Mouse (Mus musculus): ENCODE measurements around the gene Prok2. TPM values are rescaled to one million over a fixed set of nuclear protein-coding genes. Genes with fewer than 3 reads are reported as not detected.
A peak's percentile ranks its signal among the peaks of the same experiment; 100 is the strongest.

Gene Prok2
- polyA plus RNA-seq, 1 experiment from 2014 or later: 1.5 TPM

DNA sequence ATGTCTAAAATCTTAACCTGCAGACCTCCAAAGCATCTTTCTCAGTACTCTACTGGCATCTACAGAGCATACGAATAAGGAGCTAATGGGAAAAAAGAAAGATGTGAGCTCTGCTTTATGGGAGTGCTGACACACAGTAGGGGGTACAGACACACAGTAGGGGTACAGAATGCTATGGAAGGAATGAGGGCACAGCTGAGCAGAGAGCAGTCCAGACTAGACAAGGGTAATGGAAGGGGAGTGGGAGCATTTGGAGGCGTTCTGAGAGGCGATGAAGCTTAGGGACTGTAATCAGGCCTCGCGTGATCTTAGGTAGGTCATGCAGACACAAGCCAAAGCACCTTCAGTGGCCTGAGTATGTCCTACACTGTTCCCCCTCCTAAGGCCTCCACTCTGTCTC is 42.2 kb downstream of the Prok2 start:
- Histone ChIP-seq H3K9me3 (replicated peaks; ENCODE audit: control insufficient read depth, low read length) (peaks cover 4% of the 10 kb centered on the region; the same call in 1 of the 2 replicates), H3K4me1 (ENCODE audit: control insufficient read depth, insufficient read depth, low read length) (no peaks in the 10 kb centered on the region), H3K4me2 (ENCODE audit: low read length) (no peak overlapping the region), H3K27ac (ENCODE audit: low read depth, low read length) (no peak overlapping the region), H3K27me3 (replicated peaks; ENCODE audit: control insufficient read depth, insufficient read depth, low read length) (no peaks in the 10 kb centered on the region), H3K4me3 (ENCODE audit: low read depth, low read length) (no peak overlapping the region), H3K36me3 (ENCODE audit: control insufficient read depth, insufficient read depth, low read length) (no peaks in the 10 kb centered on the region), H3K9ac (ENCODE audit: low read length) (no peak overlapping the region)
- DNase-seq (ENCODE audit: low spot score): no peak
- ATAC-seq: no peak
- 87% methylated on average over 5 of the region's 5 CpGs for WGBS

DNA sequence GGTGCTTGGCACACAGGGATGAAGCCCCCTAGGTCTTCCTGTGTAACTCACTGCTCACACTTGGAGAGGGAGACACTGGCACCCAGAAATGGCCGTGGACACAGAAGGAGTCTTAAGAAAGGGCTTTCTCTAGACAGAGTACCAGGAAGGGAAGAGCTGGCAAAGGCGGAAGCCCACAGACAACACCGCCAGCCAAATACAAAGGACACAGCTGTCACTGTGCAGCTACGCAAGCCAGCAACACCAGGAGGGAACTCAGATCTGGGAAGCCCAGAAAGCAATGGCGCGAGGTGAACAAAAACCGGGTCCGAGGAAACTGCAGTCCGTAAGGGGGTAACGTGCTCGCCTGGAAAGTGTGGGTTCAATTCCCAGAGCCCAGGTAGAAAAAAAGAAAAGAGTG is 48.1 kb downstream of the Prok2 start:
- Histone ChIP-seq H3K4me3 (ENCODE audit: low read depth, low read length) (no peak overlapping the region), H3K27me3 (replicated peaks; ENCODE audit: control insufficient read depth, insufficient read depth, low read length) (no peaks in the 10 kb centered on the region), H3K4me2 (ENCODE audit: low read length) (no peak overlapping the region), H3K27ac (ENCODE audit: low read depth, low read length) (peak overlapping the region; percentile 21; the same call in 1 of the 2 replicates), H3K9ac (ENCODE audit: low read length) (no peak overlapping the region), H3K9me3 (replicated peaks; ENCODE audit: control insufficient read depth, low read length) (no peaks in the 10 kb centered on the region), H3K36me3 (ENCODE audit: control insufficient read depth, insufficient read depth, low read length) (no peaks in the 10 kb centered on the region), H3K4me1 (ENCODE audit: control insufficient read depth, insufficient read depth, low read length) (peaks cover 8% of the 10 kb centered on the region; the same call in 1 of the 2 replicates)
- DNase-seq (ENCODE audit: low spot score): peak; percentile 58
- ATAC-seq: peak; percentile 75
- WGBS: 47% methylated on average over 11 of the region's 11 CpGs

DNA sequence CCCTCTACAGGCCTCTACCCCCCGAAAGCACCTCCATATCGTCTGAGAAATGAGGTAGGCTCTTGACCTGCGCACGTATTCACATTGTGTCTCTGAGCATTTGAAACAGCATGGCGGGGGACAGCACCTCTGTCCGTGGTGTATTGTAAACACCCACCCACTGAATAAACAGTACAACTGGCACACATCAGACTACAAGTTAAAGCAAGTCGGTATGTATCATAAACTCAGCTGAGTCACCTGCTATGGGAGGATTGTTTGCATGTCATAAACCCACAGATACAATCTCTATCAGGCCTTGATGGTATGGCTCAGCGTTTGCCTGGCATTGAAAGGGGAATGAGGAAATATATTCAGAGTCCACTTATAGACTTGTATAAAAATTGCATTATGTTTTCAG is 48.9 kb downstream of the Prok2 start:
- DNase-seq (ENCODE audit: low spot score) (no peak), ATAC-seq (no peak)
- Histone ChIP-seq H3K27ac (ENCODE audit: low read depth, low read length) (no peak overlapping the region), H3K9ac (ENCODE audit: low read length) (no peak overlapping the region), H3K27me3 (replicated peaks; ENCODE audit: control insufficient read depth, insufficient read depth, low read length) (no peaks in the 10 kb centered on the region), H3K36me3 (ENCODE audit: control insufficient read depth, insufficient read depth, low read length) (no peaks in the 10 kb centered on the region), H3K4me1 (ENCODE audit: control insufficient read depth, insufficient read depth, low read length) (peaks cover 8% of the 10 kb centered on the region; the same call in 1 of the 2 replicates), H3K4me2 (ENCODE audit: low read length) (no peak overlapping the region), H3K4me3 (ENCODE audit: low read depth, low read length) (no peak overlapping the region), H3K9me3 (replicated peaks; ENCODE audit: control insufficient read depth, low read length) (no peaks in the 10 kb centered on the region)
- 93% methylated on average over 8 of the region's 8 CpGs for WGBS

DNA sequence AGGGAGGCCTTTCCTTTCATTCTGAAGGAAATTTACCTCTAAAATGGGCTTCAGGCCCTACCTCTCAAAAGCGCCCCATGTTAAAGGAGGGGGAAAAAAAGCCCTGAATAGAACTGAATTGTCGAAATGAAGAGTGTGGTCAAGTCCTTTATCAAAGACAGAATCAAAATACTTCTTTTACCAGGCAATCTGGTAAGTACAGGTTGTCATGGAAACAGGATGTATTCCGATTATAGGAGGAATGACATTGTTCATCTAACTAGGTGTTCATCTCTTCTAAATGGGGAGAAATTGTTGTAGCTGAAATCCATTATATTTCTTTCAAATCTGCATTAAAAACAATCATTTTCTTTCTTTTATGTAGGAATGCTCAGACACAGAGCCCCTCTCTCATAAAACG is 51.7 kb downstream of the Prok2 start:
- DNase-seq (ENCODE audit: low spot score) (peak; percentile 64), ATAC-seq (no peak)
- peaks cover 25% of the 10 kb centered on the region for H3K4me1 ChIP-seq (ENCODE audit: control insufficient read depth, insufficient read depth, low read length)
- no peak overlapping the region for H3K4me3 ChIP-seq (ENCODE audit: low read depth, low read length)
- no peak overlapping the region for H3K27ac ChIP-seq (ENCODE audit: low read depth, low read length)
- H3K27me3 ChIP-seq (replicated peaks; ENCODE audit: control insufficient read depth, insufficient read depth, low read length): no peaks in the 10 kb centered on the region
- no peaks in the 10 kb centered on the region for H3K36me3 ChIP-seq (ENCODE audit: control insufficient read depth, insufficient read depth, low read length)
- WGBS: 42% methylated on average over 4 of the region's 4 CpGs
- H3K9me3 ChIP-seq (replicated peaks; ENCODE audit: control insufficient read depth, low read length): no peaks in the 10 kb centered on the region
- H3K9ac ChIP-seq (ENCODE audit: low read length): no peak overlapping the region
- H3K4me2 ChIP-seq (ENCODE audit: low read length): no peak overlapping the region

DNA sequence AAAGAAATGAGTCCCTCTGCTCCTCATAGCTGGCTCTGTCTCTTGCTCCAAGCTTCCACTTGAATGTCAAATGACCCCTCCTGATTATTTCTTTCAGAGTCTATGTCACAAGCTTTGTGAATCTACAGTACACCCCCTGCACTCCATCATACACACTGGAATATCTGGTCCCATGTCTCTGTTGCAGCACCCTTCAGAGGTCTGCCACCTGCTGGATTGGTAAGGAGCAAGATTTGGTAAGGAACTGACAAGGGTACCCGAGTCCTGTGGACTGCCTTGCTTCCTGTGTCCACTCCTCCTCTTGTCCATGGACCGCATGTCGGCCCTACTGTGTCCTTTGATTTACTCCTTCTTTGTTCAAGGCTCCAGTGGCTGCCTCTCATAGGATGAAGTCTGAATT is 54.4 kb downstream of the Prok2 start:
- no peak overlapping the region for H3K9ac ChIP-seq (ENCODE audit: low read length)
- 52% methylated on average over 3 of the region's 3 CpGs for WGBS
- H3K4me3 ChIP-seq (ENCODE audit: low read depth, low read length): no peak overlapping the region
- no peaks in the 10 kb centered on the region for H3K9me3 ChIP-seq (replicated peaks; ENCODE audit: control insufficient read depth, low read length)
- DNase-seq (ENCODE audit: low spot score) (no peak), ATAC-seq (no peak)
- no peaks in the 10 kb centered on the region for H3K27me3 ChIP-seq (replicated peaks; ENCODE audit: control insufficient read depth, insufficient read depth, low read length)
- H3K27ac ChIP-seq (ENCODE audit: low read depth, low read length): no peak overlapping the region
- peaks cover 38% of the 10 kb centered on the region for H3K4me1 ChIP-seq (ENCODE audit: control insufficient read depth, insufficient read depth, low read length)
- no peaks in the 10 kb centered on the region for H3K36me3 ChIP-seq (ENCODE audit: control insufficient read depth, insufficient read depth, low read length)
- H3K4me2 ChIP-seq (ENCODE audit: low read length): no peak overlapping the region

DNA sequence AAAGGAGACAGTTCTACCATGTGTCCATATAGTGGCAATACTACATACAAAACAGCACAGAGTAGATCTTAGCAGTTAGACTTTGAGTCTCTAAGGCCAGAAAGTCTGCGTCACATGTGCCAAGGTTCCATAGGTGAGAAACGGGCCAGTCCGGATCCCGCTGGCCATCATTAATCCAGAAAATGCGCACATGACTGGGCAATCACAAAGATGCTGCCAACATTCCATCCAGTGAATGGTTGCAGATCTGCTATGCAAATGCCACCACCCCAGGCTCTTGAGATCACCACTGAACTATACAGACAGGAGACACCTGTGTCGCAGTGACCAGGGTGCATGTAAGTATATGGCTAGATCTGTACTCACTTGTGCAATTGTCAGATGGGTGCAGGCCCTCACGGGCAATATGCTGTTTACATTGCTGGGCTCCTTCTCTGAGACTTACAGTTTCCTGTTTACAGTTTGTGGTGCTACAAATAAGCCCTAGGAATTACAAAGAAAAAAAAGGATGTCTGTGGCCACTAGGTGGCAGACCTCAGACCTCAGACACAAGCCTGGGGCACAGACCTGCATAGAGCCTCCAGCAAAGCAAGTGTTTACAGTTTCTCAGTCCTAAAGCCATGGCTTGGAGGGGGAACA is 55.6 kb downstream of the Prok2 start:
- no peak overlapping the region for H3K4me2 ChIP-seq (ENCODE audit: low read length)
- no peaks in the 10 kb centered on the region for H3K36me3 ChIP-seq (ENCODE audit: control insufficient read depth, insufficient read depth, low read length)
- H3K9me3 ChIP-seq (replicated peaks; ENCODE audit: control insufficient read depth, low read length): no peaks in the 10 kb centered on the region
- 33% methylated on average over 7 of the region's 7 CpGs for WGBS
- DNase-seq (ENCODE audit: low spot score): peak; percentile 86
- peak; percentile 35; the same call in 1 of the 2 replicates for ATAC-seq
- peaks cover 39% of the 10 kb centered on the region for H3K4me1 ChIP-seq (ENCODE audit: control insufficient read depth, insufficient read depth, low read length)
- H3K9ac ChIP-seq (ENCODE audit: low read length): no peak overlapping the region
- no peaks in the 10 kb centered on the region for H3K27me3 ChIP-seq (replicated peaks; ENCODE audit: control insufficient read depth, insufficient read depth, low read length)
- peak overlapping the region; percentile 84 for H3K27ac ChIP-seq (ENCODE audit: low read depth, low read length)
- H3K4me3 ChIP-seq (ENCODE audit: low read depth, low read length): no peak overlapping the region

DNA sequence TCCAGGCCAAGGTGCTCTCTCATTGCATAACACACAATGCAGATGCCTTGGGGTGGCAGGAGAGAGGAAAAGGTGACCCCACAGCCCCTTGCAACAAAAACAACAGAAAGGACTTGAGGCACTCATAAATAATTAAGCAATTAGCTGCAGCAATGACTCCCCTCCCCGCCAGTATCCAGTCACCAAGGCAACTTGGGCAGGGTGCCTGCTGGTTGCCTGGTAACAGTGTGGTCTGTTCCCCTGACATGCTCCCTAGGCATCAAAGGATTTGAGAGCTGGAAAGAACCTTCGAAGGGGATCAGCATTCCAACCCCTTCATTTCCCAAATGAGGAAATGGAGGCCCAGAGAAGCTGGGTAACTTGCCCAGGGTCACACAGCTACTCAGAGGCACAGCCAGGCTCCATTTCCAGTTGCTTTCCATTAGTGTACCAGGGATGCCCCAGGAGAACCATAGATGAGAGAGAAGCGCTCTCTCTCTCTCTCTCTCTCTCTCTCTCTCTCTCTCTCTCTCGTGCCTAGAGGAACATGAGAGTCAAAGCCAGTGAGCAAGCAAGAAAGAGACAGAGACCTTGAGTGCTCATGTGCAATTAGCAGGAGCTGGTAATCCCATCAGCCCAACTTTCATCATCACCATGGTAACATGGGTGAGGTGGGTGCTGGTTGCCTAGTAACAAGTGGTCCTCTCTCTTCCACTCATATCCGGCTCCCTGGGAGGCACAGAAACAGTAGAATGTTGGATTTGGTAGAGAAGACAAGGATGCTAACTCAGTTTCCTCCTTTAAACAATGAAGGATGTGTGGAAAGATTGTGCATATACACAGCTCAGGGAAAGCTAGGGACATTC is 56.5 kb downstream of the Prok2 start:
- H3K4me1 ChIP-seq (ENCODE audit: control insufficient read depth, insufficient read depth, low read length): peaks cover 39% of the 10 kb centered on the region
- H3K27ac ChIP-seq (ENCODE audit: low read depth, low read length): peak overlapping the region; percentile 84
- no peaks in the 10 kb centered on the region for H3K9me3 ChIP-seq (replicated peaks; ENCODE audit: control insufficient read depth, low read length)
- no peaks in the 10 kb centered on the region for H3K27me3 ChIP-seq (replicated peaks; ENCODE audit: control insufficient read depth, insufficient read depth, low read length)
- peak overlapping the region; percentile 39 for H3K4me2 ChIP-seq (ENCODE audit: low read length)
- peak; percentile 87 for ATAC-seq
- no peaks in the 10 kb centered on the region for H3K36me3 ChIP-seq (ENCODE audit: control insufficient read depth, insufficient read depth, low read length)
- H3K9ac ChIP-seq (ENCODE audit: low read length): peak overlapping the region; percentile 26; the same call in 1 of the 2 replicates
- H3K4me3 ChIP-seq (ENCODE audit: low read depth, low read length): 0 out of 2 replicates have a peak overlapping the region, but pooled peaks have one; percentile 6
- WGBS: 13% methylated on average over 5 of the region's 5 CpGs
- peak; percentile 97 for DNase-seq (ENCODE audit: low spot score)

DNA sequence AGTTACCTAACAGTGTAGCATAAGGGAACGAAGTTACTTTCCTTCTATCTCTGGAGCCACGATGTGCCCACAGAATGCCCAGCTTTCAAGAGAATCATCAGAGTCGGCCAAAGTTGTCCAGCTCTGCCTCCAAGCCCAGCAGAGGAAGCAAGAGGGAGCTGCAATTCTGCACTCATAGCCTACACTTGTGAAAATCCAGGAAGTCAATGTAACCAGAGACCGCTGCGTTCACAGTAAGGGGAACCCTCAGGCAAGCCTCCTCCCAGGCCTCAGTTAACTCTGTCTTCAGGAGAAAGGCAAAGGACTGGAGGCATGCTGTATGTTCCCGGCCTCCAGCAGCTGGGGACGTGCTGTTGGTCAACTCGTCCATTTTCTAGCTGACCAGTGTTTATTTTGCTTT is 58.9 kb downstream of the Prok2 start:
- H3K4me2 ChIP-seq (ENCODE audit: low read length): peak overlapping the region; percentile 91
- H3K27ac ChIP-seq (ENCODE audit: low read depth, low read length): peak overlapping the region; percentile 67; the same call in 1 of the 2 replicates
- no peaks in the 10 kb centered on the region for H3K9me3 ChIP-seq (replicated peaks; ENCODE audit: control insufficient read depth, low read length)
- peak overlapping the region; percentile 73 for H3K4me3 ChIP-seq (ENCODE audit: low read depth, low read length)
- peaks cover 34% of the 10 kb centered on the region for H3K4me1 ChIP-seq (ENCODE audit: control insufficient read depth, insufficient read depth, low read length)
- H3K27me3 ChIP-seq (replicated peaks; ENCODE audit: control insufficient read depth, insufficient read depth, low read length): no peaks in the 10 kb centered on the region
- H3K36me3 ChIP-seq (ENCODE audit: control insufficient read depth, insufficient read depth, low read length): no peaks in the 10 kb centered on the region
- peak overlapping the region; percentile 90; the same call in 1 of the 2 replicates for H3K9ac ChIP-seq (ENCODE audit: low read length)
- DNase-seq (ENCODE audit: low spot score) (no peak), ATAC-seq (no peak)
- 52% methylated on average over 8 of the region's 8 CpGs for whole genome bisulfite sequencing

Measured in forebrain, embryonic 14.5 days (tissue).